In the genomic region with DNA sequence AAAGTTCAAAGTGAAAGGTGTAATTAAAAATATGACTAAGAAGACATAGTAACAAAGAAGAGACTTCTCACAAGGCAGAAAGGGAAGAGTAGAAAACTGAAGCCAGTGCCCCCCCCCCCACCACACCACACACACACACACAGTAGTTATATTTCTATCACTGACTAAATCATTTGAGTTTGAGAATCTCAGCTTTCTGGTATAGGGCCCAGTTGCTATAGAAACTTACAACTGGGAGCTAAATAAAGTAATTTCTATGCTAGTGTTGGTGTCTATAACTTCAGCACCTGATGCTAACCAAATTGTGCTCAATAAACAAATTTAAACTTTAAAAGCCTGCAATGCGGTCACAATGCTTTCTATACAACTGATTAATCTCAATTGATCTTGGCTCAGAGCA, we compare ENCODE assay signal across 18 mouse cellular contexts.
DNase-seq lines count a peak whose midpoint lies in the region; ATAC-seq and TF ChIP-seq lines count a peak whose summit lies in the region.
"Had no signal": no experiment of that assay in that cellular context is flagged by ENCODE, and none has a peak within 500 bp of the region (broad histone marks: within the 10 kb centered on the region; RNA-seq: fewer than 3 reads in every experiment).

No protein-coding gene starts in this region.

- no peak overlapping the region for H3K27ac ChIP-seq in forebrain, postnatal 0 days (ENCODE audit: low read depth, low read length)
- H3K27ac ChIP-seq in forebrain, embryonic 13.5 days, result no peak overlapping the region
- no peak overlapping the region for H3K27ac ChIP-seq in stomach, postnatal 0 days (replicated peaks)
- H3K27ac ChIP-seq: embryonic facial prominence, embryonic 10.5 days; embryonic facial prominence, embryonic 12.5 days; forebrain, embryonic 15.5 days had no signal

- peaks cover 7% of the 10 kb centered on the region; the same call in 1 of the 2 replicates for H3K4me1 ChIP-seq in forebrain, postnatal 0 days (ENCODE audit: insufficient read depth)
- no peaks in the 10 kb centered on the region for H3K4me1 ChIP-seq in forebrain, embryonic 13.5 days
- no peaks in the 10 kb centered on the region for H3K4me1 ChIP-seq in stomach, postnatal 0 days (replicated peaks; ENCODE audit: control insufficient read depth, insufficient read depth)
- H3K4me1 ChIP-seq: embryonic facial prominence, embryonic 10.5 days; embryonic facial prominence, embryonic 12.5 days; forebrain, embryonic 15.5 days had no signal

- no peaks in the 10 kb centered on the region for H3K27me3 ChIP-seq in forebrain, postnatal 0 days (ENCODE audit: insufficient read depth, low read length)
- H3K27me3 ChIP-seq in forebrain, embryonic 13.5 days, result no peaks in the 10 kb centered on the region
- no peaks in the 10 kb centered on the region for H3K27me3 ChIP-seq in stomach, postnatal 0 days (ENCODE audit: control insufficient read depth, insufficient read depth, low read length)
- H3K27me3 ChIP-seq: embryonic facial prominence, embryonic 12.5 days; forebrain, embryonic 15.5 days had no signal

- H3K4me2 ChIP-seq in forebrain, postnatal 0 days (ENCODE audit: low read depth), result no peak overlapping the region
- no peak overlapping the region for H3K4me2 ChIP-seq in forebrain, embryonic 13.5 days
- H3K4me2 ChIP-seq in stomach, postnatal 0 days (replicated peaks; ENCODE audit: low read depth), result no peak overlapping the region
- H3K4me2 ChIP-seq: embryonic facial prominence, embryonic 12.5 days; forebrain, embryonic 15.5 days had no signal

- no peaks in the 10 kb centered on the region for H3K36me3 ChIP-seq in forebrain, postnatal 0 days (ENCODE audit: insufficient read depth)
- no peaks in the 10 kb centered on the region for H3K36me3 ChIP-seq in forebrain, embryonic 13.5 days (ENCODE audit: poor library complexity, severe bottlenecking)
- H3K36me3 ChIP-seq in stomach, postnatal 0 days (ENCODE audit: control insufficient read depth, insufficient read depth, low read length), result no peaks in the 10 kb centered on the region
- H3K36me3 ChIP-seq: embryonic facial prominence, embryonic 10.5 days; embryonic facial prominence, embryonic 12.5 days; forebrain, embryonic 15.5 days had no signal

- no peak overlapping the region for H3K9ac ChIP-seq in forebrain, postnatal 0 days
- H3K9ac ChIP-seq in forebrain, embryonic 13.5 days, result no peak overlapping the region
- no peak overlapping the region for H3K9ac ChIP-seq in stomach, postnatal 0 days (ENCODE audit: low read length)
- H3K9ac ChIP-seq: embryonic facial prominence, embryonic 12.5 days; forebrain, embryonic 15.5 days had no signal

- ATAC-seq in forebrain, postnatal 0 days, result peak; percentile 68
- no peak for ATAC-seq in forebrain, embryonic 13.5 days
- no peak for ATAC-seq in megakaryocyte, adult 5-6 weeks (ENCODE audit: poor library complexity, severe bottlenecking)
- no peak for ATAC-seq in stomach, postnatal 0 days (ENCODE audit: low FRiP score, low TSS enrichment)
- ATAC-seq: forebrain, embryonic 15.5 days had no signal

- TF ChIP-seq POLR2A in brain, embryonic 14.5 days (IDR thresholded peaks at IDR 0.05; ENCODE audit: borderline replicate concordance, extremely low read depth, insufficient read depth, insufficient read length, poor library complexity, severe bottlenecking), result no peak

- H3K4me3 ChIP-seq in forebrain, postnatal 0 days (ENCODE audit: low read depth, low read length), result no peak overlapping the region
- H3K4me3 ChIP-seq in forebrain, embryonic 13.5 days, result no peak overlapping the region
- no peak overlapping the region for H3K4me3 ChIP-seq in stomach, postnatal 0 days (ENCODE audit: low read depth, low read length)
- H3K4me3 ChIP-seq: embryonic facial prominence, embryonic 10.5 days; embryonic facial prominence, embryonic 12.5 days; forebrain, embryonic 15.5 days had no signal

- no peaks in the 10 kb centered on the region for H3K9me3 ChIP-seq in forebrain, postnatal 0 days (ENCODE audit: low read length)
- no peaks in the 10 kb centered on the region for H3K9me3 ChIP-seq in forebrain, embryonic 13.5 days (replicated peaks)
- H3K9me3 ChIP-seq in stomach, postnatal 0 days (ENCODE audit: control insufficient read depth, low read length), result no peaks in the 10 kb centered on the region
- H3K9me3 ChIP-seq: embryonic facial prominence, embryonic 10.5 days; embryonic facial prominence, embryonic 12.5 days; forebrain, embryonic 15.5 days had no signal

- WGBS in forebrain, postnatal 0 days, result 67% methylated on average over 1 of the region's 1 CpGs
- 67% methylated on average over 1 of the region's 1 CpGs for WGBS in forebrain, embryonic 13.5 days
- WGBS in stomach, postnatal 0 days, result 75% methylated on average over 1 of the region's 1 CpGs

- no peak for TF ChIP-seq EP300 in stomach, postnatal 0 days (optimal IDR thresholded peaks at IDR 0.05)

- DNase-seq in forebrain, postnatal 0 days, result peak; percentile 43
- peak; percentile 19 for DNase-seq in right cerebral cortex, postnatal 4 days
- no peak for DNase-seq in right cerebral cortex, postnatal 36 days (ENCODE audit: low spot score in 2 of 2)
- DNase-seq in brain, embryonic 14.5 days (ENCODE audit: low read depth), result peak; percentile 9
- DNase-seq in stomach, postnatal 0 days (ENCODE audit: low spot score), result no peak
- DNase-seq: adrenal gland, adult 2 months; adrenal gland, postnatal 10 days; adrenal gland, postnatal 25 days; cerebellum, adult 11 months; cerebellum, adult 18-20 months; cerebellum, adult 9-10 months; cerebellum, postnatal 10 days; cerebellum, postnatal 25 days had no signal

- TF ChIP-seq CTCF in forebrain, postnatal 0 days (IDR thresholded peaks at IDR 0.05; ENCODE audit: low read depth), result no peak
- TF ChIP-seq CTCF in brain, embryonic 14.5 days (IDR thresholded peaks at IDR 0.05; ENCODE audit: borderline replicate concordance, extremely low read depth, insufficient read depth, insufficient read length), result no peak
- no peak for TF ChIP-seq CTCF in stomach, postnatal 0 days (IDR thresholded peaks at IDR 0.05; ENCODE audit: low read depth)

Comparison
In these comparisons a context has a peak if more than half of its experiments do, and no peak if none do; other contexts are left out.
1. DNase-seq: peak in forebrain, postnatal 0 days (single experiment), right cerebral cortex, postnatal 4 days (single experiment) and brain, embryonic 14.5 days (single experiment); none in right cerebral cortex, postnatal 36 days (0 of 2) and stomach, postnatal 0 days (single experiment).